Mouse (Mus musculus) ovary, postnatal 36 days (tissue): ENCODE measurements at regions not wholly inside any gene's neighbourhood (a gene's known extent, or its start where the extent isn't known, plus 50 kb on each side); places are given as distances from the start of the nearest gene placed in this dataset.

Source experiments
- DNase-seq: peaks from one replicate; pipeline ENCODE4 v3.0.0; 2022; ENCODE audit warnings: low spot score, mixed read lengths

DNA sequence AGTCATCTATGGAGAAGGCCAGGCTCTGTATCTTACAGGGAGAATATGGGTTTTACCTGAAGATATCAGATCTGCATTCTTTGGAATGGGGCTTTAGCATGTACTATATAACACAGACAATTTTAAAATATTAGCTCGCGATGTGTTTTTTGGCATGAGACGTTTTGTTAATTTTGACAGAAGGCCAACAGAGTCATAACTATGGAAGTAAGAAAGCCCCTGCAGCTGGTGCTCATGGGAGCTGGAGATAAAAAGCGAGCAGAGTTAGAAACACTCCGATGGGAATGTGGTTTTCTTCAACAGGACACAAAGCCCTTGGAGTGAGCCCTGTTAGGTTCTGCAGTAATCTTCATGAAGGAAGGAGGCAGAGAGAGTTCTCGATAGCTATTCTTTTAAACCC is 176.6 kb downstream of the Rps12 start:
- no peak for DNase-seq

DNA sequence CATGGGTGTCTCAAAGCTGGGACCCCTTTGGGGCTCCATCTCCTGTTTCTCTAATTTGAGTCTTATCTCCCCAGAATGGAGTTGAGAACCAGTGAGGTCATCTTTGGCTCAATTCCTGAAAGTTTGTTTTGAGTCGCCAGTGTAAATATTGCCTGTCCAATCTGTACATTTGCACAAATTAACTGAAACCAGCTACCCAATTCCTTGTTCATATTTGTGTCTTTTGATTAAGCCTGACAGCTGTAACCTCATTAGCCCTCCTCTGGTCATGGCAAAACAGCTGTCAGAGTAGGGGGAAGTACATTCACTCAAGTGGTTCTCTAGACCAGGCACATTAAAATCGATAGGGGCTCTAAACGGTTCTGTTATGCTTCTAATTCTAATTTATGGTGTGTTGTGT is 177.0 kb downstream of the Rps12 start:
- no peak for DNase-seq

DNA sequence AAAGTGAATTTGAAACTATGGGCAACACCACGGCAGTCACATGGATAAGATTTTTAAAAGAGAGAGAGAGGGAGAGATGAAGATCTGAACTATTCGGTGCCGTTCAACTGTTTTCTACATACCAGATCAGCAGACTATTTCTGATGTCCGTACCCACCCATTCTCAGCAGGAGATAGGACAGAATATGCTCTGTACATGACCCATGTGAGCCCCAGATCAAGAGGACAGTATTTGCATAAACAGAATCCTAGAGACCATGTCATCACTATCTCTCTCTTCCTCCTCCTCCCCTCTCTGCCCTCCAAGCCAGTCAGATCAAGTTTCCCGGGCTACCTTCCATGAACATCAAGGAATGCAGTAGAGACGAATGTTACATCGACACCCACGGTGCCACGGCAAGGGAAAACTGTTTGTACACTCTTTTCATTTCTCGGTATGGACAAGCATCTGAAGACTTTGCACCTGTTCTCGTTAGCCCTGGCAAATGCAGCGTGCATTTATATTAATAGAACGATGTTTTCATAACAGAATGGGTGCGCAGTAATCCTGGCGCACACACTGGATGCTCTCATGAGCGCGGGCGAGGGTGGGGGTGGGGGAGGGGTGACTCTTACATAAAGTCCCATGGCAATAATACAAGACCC is 177.7 kb downstream of the Rps12 start:
- DNase-seq = no peak

DNA sequence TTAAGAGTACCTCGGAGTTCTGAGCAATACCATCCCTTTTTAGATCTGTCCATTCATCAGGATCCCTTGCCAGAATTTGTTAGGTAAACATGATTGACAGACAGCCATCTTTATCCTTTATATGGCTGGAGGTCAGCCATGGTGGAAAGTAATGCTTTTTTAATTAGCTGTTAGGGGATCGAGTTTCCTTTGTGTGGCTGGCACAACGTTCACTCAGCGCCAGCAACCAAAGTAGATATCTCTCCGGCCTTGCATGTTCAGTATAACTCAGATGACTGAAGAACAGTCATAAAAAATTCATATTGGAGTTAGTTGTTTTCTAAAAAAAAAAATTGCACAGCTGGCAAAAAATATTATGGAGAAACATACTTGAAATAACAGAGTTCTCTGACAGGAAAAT is 186.4 kb downstream of the Rps12 start:
- no peak for DNase-seq

DNA sequence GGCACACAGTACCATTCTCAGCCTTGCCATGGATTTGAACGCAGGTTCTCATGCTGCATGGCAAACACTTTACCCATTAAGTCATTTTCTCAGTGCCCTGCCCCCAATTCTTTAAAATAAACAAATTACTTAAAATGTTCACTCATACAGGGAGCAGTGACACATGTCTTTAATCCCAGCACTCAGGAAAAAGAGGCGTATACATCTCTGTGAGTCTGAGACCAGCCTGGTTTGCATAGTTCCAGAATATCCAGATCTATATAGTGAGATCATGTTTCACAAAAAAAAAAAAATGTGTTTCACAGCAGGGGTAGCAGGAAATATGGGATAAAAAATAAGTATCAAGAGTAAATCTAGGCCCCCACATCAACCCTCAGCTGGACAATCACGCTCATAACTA is 191.5 kb downstream of the Rps12 start:
- no peak for DNase-seq

DNA sequence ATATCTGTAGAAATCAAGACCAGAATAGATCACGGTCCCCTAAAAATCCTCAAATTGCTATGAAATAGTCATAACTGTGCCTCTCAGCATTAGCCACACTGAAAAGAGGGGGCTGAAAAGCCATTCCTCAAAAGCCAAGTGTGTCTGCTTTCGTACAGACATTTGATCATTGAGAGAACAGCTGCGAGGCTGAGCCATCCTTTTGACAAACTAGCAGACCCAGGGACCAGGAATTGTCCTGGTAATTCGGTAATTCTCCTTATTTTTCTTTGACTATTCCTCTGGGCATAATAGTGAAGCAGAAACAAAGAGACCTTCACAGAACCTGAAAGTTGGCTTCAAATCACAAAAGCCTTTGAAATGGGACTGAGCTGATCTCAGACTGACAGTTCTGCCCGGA is 206.8 kb downstream of the Rps12 start:
- DNase-seq = no peak

DNA sequence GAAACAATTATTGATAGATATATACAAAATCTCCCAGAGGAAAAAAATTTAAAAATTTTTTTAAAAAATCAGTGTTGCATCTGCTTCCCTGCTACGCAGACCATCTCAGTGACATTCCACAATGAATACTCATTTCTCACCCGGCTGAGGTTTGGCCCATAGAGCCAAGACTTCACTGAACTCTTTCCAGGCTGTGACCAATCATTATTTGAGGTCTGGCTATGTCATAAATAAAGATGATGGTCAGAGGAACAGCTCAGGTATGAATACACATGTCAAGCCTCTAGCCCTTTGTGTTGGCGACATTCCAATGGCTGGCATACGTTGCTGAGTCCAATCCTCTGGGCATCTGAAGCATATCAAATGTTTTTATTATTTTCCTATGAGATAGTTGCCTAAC is 216.1 kb downstream of the Rps12 start:
- no peak for DNase-seq

DNA sequence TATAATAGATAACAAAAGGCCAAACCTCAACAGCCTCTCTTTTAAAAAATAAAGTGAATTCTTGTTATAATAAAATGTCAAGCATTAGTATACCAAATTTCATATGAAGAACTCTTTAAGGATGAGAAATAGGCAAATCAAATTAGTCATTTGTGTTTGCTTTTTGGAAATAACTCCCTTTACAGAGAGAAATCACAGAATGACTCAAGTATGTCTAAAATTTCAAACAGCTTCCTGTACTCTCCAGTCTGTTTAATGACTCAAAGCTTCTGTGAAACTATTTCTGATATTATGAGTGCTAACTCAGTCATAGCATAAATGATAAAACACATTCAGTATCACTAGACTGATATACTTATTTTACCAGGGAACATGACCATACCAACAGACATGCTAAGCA is 217.7 kb downstream of the Rps12 start:
- no peak for DNase-seq

DNA sequence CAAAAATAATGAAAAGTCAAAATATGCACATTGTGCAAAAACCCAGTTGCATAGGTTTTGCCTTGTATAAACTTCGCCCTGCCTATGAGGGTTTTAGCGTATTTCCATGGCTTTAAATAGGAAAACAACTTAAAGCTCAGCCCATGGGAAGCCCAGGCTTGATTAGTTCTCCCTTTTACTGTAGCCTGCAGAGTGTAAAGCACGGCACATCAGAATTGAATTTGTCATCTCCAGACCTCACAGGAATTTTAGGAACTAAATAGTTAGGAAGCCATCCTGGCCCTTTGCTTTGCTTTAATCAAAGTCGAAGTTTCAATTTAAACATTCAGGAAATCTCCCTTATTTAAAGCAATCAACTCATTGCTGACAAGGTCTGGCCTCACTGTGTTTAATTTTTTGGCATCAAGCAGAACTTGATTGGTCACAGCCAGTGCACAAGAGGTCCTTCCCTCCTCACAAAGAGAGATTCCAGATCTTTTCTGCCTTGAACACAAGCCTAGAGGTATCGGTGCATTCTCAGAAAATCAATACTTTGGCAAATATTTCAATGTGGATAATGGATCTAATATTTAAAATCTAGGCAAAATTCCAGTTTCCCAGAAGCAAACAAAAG is 211.8 kb upstream of the Eya4 start:
- no peak for DNase-seq

DNA sequence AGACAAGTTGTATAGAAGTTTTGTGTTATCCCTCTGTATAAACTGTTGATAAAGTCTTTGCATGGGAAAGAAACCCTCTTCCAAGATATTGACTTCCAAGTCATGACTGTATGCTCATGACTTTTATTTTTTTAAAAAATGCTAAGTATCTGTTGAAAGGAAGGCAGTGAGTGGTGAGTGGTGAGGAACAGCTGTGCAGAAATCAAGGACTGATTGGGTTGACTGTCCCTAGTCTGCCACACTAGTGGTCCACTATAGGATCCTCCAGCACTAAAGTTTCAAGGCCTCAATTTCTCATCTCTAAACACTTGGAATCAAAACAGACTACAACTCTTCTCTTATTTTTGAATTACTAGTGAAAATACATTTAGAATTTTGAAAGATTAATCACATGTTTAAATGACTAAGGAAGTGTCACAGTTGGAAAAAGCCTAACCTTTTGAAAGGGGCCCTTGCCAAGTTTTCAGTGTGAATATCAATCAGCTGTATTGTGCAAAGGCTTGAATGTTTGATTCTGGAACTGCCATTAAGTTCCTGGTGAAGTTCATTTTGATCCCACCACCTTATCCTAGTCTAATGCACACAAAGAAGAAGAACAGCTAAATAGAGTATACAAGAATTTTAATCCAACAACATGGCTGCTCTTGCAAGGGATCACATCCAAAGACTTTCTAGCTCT is 209.5 kb upstream of the Eya4 start:
- no peak for DNase-seq

DNA sequence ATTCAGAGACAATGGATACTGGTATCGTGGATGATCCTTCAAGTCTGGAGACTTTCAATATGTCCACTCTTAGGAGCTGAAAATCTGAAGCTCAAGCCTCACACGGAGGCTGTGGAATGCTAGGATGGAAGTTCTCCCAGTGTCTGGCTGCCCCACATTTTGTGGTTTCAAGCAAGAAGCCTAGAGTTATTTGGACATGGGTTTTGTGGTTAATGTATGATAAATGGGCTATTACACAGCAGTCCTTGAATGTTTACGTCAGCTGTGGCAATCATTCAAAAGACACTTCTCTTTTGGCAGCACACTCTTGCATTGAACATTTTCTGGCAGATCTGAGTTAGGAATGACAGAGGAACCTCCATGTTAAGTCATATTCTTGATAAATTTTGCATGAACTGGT is 207.2 kb upstream of the Eya4 start:
- DNase-seq = no peak

DNA sequence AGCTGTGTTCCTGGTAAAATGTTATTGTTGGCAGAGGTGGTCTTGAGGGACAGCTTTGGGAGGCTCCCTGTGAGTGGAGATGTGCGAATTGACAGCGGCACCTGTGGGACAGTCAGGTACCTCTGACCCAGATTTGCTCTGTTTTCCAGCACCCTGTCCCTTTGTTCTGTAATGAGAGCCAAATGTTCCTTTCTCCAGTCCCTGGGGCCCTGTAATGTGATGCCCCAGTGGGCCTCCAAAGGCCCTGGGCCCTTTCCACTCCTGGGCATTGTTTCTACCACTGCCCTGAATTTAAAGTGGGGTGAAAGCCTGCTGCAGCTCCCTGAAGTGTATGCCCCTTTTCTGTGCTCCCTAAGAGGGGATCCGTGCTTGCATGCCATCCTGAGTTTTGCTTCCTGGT is 198.6 kb upstream of the Eya4 start:
- DNase-seq = no peak

DNA sequence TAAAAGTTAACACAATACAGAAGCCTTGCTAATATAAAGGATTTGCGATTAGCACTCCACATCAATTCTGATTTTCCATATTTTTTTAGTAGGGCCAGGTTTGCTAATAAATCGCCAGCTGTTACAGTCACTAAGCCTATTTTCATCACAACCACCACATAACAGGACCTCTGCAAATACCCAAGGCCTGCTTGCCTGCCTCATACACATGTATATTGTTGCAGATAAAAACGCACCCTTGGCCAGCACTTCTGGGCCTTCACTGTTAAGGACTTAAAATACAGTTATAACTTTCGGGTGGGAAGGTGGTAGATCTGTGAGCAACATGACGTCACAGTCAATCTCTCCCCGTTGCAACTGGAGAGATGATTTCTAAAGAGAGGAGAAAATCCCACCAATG is 197.7 kb upstream of the Eya4 start:
- no peak for DNase-seq

DNA sequence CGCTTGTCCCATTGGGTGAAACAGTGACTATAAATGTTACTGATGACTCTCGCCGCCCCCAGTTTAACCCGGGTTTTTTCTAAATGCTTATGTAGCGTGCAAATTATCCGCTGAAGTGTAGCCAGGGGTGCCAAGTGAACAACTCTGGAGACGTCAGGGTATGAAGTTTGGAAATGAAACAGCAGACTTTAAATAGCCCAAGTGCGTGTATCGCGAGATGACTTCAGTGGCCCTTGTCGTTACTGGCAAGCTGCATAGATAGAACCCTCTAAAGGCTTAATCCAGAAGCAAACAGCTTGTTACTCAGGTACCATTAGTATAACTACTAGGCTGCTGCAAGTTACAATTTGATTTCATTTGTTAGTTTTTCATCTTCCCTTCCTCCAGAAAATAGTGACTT is 192.1 kb upstream of the Eya4 start:
- DNase-seq = no peak

DNA sequence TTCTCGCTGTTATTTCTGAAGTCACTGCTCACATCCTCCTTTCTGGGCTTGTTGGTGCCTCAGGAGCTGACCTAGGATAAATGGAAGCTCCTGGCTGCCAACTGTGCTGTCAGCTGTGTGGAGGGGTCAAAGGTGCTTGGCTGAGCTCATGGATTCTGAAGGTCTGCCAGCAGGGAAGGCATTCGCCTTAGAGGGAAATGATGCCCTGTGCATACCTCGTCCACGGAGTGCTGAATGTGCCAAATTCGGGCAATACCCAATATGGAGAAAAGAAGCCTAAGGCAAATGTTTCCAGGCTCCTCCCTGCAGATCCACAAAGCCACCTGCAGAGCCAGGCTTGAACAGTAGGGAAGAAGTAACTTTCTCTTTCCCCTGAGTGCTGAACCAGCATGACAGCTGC is 191.3 kb upstream of the Eya4 start:
- no peak for DNase-seq

DNA sequence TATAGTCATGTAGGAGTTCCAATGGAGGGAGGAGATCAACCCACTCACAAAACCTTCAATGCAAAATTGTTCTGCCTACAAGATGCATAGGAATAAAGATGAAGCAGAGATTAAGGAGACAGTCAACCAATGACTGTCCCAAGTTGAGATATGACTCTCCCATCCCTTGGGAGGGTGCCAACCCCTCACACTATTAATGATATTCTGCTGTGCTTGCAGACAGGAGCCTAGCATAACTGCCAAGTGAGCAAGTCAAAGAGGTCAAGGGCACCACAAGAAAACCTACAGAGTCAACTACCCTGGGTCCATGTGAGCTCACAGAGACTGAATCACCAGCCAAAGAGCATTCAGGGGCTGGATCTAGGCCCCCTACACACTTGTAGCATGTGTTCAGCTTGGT is 184.1 kb upstream of the Eya4 start:
- DNase-seq = no peak

DNA sequence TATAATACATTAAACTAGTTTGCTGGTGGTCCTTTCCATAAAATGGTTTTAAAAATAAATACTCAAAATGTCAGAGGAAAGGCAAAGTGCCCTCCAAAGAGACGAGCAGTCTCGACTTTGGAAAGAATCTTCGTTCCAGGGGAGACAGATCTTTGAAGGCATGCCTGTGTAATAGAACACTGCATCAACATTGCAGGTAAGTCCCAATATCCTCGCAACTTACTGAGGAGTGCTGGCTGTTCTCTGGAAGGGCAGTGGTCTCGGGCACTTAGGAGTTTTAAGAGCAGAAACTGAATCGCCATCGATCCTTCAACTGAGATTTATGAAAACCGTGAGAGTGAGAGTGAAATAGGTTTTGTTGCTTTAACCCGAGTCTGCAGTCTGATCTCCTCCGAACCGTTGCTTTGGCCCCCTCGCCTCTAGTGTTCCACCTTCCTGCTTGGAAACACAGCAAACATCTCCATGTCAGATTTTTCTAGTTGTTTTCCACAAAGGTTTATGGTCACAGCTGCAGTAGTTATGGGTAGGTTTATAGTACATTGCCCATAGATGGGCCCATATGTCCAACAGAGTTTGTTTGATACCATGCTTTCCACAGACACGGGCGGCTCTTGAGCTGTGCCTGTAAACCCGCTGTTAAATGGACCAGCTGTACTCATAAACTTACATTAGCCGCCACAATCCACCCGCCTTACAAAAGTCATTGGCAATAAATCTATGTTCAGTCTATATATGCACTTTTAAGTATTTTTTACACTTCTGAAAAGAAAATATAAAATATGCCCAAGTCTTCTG is 181.6 kb upstream of the Eya4 start:
- DNase-seq = no peak

DNA sequence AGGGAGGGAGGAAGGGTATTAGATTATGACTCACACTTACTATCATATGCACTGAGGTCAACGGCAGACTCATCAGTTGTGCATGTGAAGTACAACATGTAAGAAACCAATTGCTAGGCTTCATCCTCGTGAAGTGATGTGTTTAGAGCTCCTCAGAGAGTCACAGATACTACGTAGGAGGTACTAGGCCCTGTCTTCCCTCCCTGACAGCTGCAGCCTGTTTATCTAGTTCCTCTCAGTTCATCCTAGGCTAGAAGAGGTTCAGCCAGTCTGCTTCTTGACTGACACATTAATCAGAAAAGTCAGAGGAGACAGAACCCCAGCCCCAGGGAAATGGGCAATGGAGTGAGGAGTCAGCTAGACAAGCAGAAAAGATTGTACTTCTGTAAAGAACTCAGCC is 180.1 kb upstream of the Eya4 start:
- no peak for DNase-seq

DNA sequence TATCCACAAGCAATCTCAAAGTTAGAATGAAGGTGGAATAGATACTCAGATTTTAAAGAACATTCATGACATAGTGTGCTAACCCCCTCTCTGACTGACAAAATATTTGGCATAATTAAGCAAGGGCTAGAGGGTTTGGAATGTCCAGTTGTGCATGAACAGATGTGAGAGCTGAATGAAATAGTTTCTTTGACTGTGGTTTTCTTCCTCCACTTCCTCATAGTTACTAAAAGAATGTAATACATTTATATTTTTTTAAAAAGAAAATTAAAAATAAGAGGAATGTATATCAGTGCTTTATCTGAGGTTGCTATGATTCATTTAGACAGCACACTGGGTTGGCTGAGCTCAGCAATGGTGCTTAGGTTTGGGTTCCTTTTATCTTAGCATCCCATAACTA is 176.2 kb upstream of the Eya4 start:
- no peak for DNase-seq

DNA sequence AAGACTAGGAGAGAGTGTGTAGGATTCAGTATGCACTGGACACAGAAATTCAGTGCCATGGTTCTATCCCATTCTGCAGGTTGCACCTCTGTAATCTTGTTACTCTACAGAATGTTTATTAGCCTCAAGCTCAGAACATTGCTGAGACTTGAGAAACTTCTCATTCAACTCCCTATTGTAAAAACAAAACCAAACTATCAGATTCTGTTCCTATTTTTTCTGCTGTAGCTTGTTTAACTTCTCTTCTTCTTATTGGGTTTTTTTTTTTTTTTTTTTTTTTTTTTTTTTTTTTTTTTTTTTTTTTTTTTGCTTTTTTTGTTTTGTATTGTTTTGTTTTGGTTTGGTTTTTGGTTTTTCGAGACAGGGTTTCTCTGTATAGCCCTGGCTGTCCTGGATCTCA is 172.1 kb upstream of the Eya4 start:
- no peak for DNase-seq

DNA sequence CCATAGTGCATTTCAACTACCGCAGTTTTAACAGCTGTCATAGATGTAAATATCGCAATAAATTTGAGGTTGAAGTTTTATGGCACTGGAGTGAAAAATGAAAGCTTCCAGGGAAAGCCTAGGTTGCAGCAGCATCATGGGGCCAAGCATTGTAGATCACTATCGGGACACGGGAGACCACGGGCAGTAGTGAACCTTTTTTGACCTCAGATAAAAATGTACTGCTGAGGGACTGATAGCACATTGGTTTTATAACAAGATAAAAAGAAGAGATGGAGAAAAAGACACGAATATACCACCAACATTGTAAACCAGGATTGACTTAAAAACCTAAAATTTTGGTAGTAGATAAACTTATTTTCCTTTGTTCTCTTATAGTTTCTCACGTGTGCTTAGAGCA is 143.1 kb upstream of the Eya4 start:
- no peak for DNase-seq

DNA sequence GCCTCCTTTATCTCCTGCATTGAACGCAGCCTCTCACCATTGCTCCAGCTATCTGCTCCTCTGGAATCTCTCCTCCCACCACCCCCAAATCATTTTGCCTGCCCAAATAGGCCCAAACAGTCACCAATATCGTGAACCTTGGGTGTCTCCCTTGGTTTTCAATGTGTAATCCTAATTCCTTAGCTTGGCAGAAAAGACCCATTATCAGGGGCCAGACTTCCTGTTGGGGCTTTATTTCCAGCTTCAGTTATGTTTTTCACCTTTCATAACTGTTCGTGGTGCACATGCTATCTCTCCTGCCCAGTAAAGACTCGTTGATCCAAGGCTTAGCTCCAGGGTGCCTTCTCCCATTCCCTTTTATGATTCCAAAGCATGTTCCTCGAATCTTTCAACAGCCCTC is 142.4 kb upstream of the Eya4 start:
- no peak for DNase-seq

DNA sequence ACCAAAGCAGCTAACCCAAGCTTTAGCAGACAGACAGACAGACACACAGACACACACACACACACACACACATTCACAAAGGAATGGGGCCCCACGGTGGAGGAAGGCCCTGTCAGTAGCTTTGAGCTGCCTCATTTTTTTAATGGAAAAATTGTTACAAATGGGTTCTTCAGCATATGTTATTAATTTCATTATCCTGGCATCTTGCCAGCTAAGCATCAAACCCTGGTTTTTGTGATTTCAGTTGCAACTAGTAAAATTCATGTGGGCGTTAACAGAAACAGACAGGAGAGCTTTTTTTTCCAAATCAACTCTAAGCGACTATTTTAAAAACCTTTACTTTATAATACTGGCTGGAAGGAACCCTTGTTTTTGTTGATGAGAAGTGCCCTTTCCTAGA is 138.4 kb upstream of the Eya4 start:
- no peak for DNase-seq
